Mouse (Mus musculus) limb, embryonic 14.5 days (tissue): ENCODE measurements around the gene Hdac9. TPM values are rescaled to one million over a fixed set of nuclear protein-coding genes. Genes with fewer than 3 reads are reported as not detected.
"Not testable (repeated sequence)": the region's sequence is repeated elsewhere in the genome, so short reads cannot be mapped to it uniquely, and the experiment has no call there.

ENCODE experiments used
- ATAC-seq: fragments of 200-750 bp; cut with Nextera tagmentation; 2 replicates; pipeline ENCODE4 v1.8.0; 2017; ENCODE audit warnings: low read depth, moderate number of reproducible peaks, moderate TSS enrichment; ENCODE audit not compliant: low FRiP score
- DNase-seq: peaks from one replicate; pipeline ENCODE4 v3.0.0-alpha.2; 2015; ENCODE audit warnings: low spot score
- H3K27ac ChIP-seq: fragments of 300-500 bp; sonication (generic); replicated peaks from 2 replicates; pipeline ENCODE4 v1.5.1; 2014; ENCODE audit warnings: low read depth, mild to moderate bottlenecking, low read length, moderate library complexity, mixed read lengths
- H3K27me3 ChIP-seq: fragments of 300-500 bp; sonication (generic); 2 replicates; pipeline ENCODE4 v1.6.1; 2014; ENCODE audit warnings: low read length, mixed read lengths; ENCODE audit not compliant: control insufficient read depth, insufficient read depth
- H3K36me3 ChIP-seq: fragments of 300-500 bp; sonication (generic); 2 replicates; pipeline ENCODE4 v1.6.1; 2014; ENCODE audit warnings: mild to moderate bottlenecking, low read length, moderate library complexity, mixed read lengths; ENCODE audit not compliant: control insufficient read depth, insufficient read depth
- H3K4me1 ChIP-seq: fragments of 300-500 bp; sonication (generic); 2 replicates; pipeline ENCODE4 v1.6.1; 2014; ENCODE audit warnings: antibody characterized with exemption, low read length, mixed read lengths; ENCODE audit not compliant: control insufficient read depth, insufficient read depth
- H3K4me2 ChIP-seq: fragments of 300-500 bp; sonication (generic); replicated peaks from 2 replicates; pipeline ENCODE4 v1.6.1; 2014; ENCODE audit warnings: low read depth, mild to moderate bottlenecking, low read length, moderate library complexity; ENCODE audit not compliant: severe bottlenecking
- H3K4me3 ChIP-seq: fragments of 300-500 bp; sonication (generic); replicated peaks from 2 replicates; pipeline ENCODE4 v1.5.1; 2014; ENCODE audit warnings: low read length
- H3K9ac ChIP-seq: fragments of 300-500 bp; sonication (generic); 2 replicates; pipeline ENCODE4 v1.6.1; 2014; ENCODE audit warnings: mild to moderate bottlenecking, low read depth, low read length, moderate library complexity; ENCODE audit not compliant: severe bottlenecking
- H3K9me3 ChIP-seq: fragments of 300-500 bp; sonication (generic); 2 replicates; pipeline ENCODE4 v1.6.1; 2016; ENCODE audit warnings: low read length; ENCODE audit not compliant: control insufficient read depth
- POLR2A ChIP-seq: fragments of 200-500 bp; IDR thresholded peaks from 2 replicates; pipeline ENCODE4 v1.8.0; 2012; ENCODE audit warnings: inconsistent platforms, mild to moderate bottlenecking, moderate library complexity, borderline replicate concordance; ENCODE audit not compliant: insufficient read depth, insufficient read length; ENCODE audit errors: extremely low read depth
- WGBS: fragments of 180-500 bp; shearing (Covaris S2); extraction: QIAGEN DNeasy Blood & Tissue Kit; methylation state at CpG from one replicate; pipeline ENCODE4 v1.1.7; 2014; 5-methylcytosine and 5-hydroxymethylcytosine counted together
- polyA plus RNA-seq, 2 experiments: library from polyadenylated mRNA; depleted of rRNA in 1 of 2; stranded (reverse) in 1 of 2; unstranded in 1 of 2; fragments of >200 nt; fragmentation: Nextera tagmentation in 1 of 2; extraction: Ambion mirVana in 1 of 2; gene quantifications; 2 replicates each; pipeline versions ENCODE4 v1.2.1 to v1.2.3; 2012 to 2014

The Hdac9 gene
- polyA plus RNA-seq, 2 experiments, result 7.8 to 9.7 TPM

- Histone ChIP-seq H3K27me3 (no peaks in the 10 kb centered on the region), H3K27ac (no peak overlapping the region), H3K9ac (no peak overlapping the region), H3K4me3 (no peak overlapping the region), H3K36me3 (no peaks in the 10 kb centered on the region), H3K9me3 (no peaks in the 10 kb centered on the region), H3K4me1 (no peaks in the 10 kb centered on the region), H3K4me2 (no peak overlapping the region)
- 73% methylated on average over 3 of the region's 3 CpGs for WGBS
- no peak for TF ChIP-seq POLR2A
- DNase-seq, result no peak
- no peak for ATAC-seq
These were observed 864.9 kb downstream of the Hdac9 start for GRCm38 (mm10) chr12:34052036-34052435.

GRCm38 (mm10) chr12:34051112-34051511 lies 865.8 kb downstream of the Hdac9 start:
- ATAC-seq (no peak), DNase-seq (no peak)
- no peaks in the 10 kb centered on the region for H3K9me3 ChIP-seq
- H3K9ac ChIP-seq, result no peak overlapping the region
- 48% methylated on average over 7 of the region's 7 CpGs for WGBS
- H3K27me3 ChIP-seq, result no peaks in the 10 kb centered on the region
- H3K36me3 ChIP-seq, result no peaks in the 10 kb centered on the region
- H3K27ac ChIP-seq, result no peak overlapping the region
- no peaks in the 10 kb centered on the region for H3K4me1 ChIP-seq
- no peak overlapping the region for H3K4me3 ChIP-seq
- no peak for TF ChIP-seq POLR2A
- H3K4me2 ChIP-seq, result no peak overlapping the region

- no peak overlapping the region for H3K4me2 ChIP-seq
- no peaks in the 10 kb centered on the region for H3K36me3 ChIP-seq
- no peaks in the 10 kb centered on the region for H3K4me1 ChIP-seq
- no peaks in the 10 kb centered on the region for H3K27me3 ChIP-seq
- ATAC-seq, result no peak
- WGBS, result 82% methylated on average over 6 of the region's 6 CpGs
- no peak for DNase-seq
- TF ChIP-seq POLR2A, result no peak
- H3K27ac ChIP-seq, result no peak overlapping the region
- H3K4me3 ChIP-seq, result no peak overlapping the region
- no peaks in the 10 kb centered on the region for H3K9me3 ChIP-seq
- no peak overlapping the region for H3K9ac ChIP-seq
These were observed 875.9 kb downstream of the Hdac9 start for GRCm38 (mm10) chr12:34040949-34041348.

- 68% methylated on average over 7 of the region's 7 CpGs for WGBS
- TF ChIP-seq POLR2A, result no peak
- no peak for DNase-seq
- ATAC-seq, result no peak
- H3K27me3 ChIP-seq, result no peaks in the 10 kb centered on the region
- H3K4me3 ChIP-seq, result no peak overlapping the region
- H3K4me1 ChIP-seq, result no peaks in the 10 kb centered on the region
- no peaks in the 10 kb centered on the region for H3K36me3 ChIP-seq
- H3K9me3 ChIP-seq, result no peaks in the 10 kb centered on the region
- H3K9ac ChIP-seq, result no peak overlapping the region
- H3K27ac ChIP-seq, result no peak overlapping the region; the same call in 1 of the 2 replicates
- H3K4me2 ChIP-seq, result no peak overlapping the region
These were observed 876.8 kb downstream of the Hdac9 start for GRCm38 (mm10) chr12:34040061-34040460.

- not testable (repeated sequence) for H3K4me1 ChIP-seq, H3K36me3 ChIP-seq, H3K27ac ChIP-seq, DNase-seq, ATAC-seq, H3K4me3 ChIP-seq, H3K4me2 ChIP-seq, H3K27me3 ChIP-seq, H3K9me3 ChIP-seq, H3K9ac ChIP-seq
- 97% methylated on average over 1 of the region's 1 CpGs for WGBS
These were observed 907.1 kb downstream of the Hdac9 start for GRCm38 (mm10) chr12:34009796-34010195.

Other genes with a start within 250 kb of the Hdac9 start
- not detected in 2 replicates for gene Prps1l1, start 67.7 kb upstream of the Hdac9 start, polyA plus RNA-seq (2012; rRNA removed)
- not detected in 2 replicates for gene Prps1l1, start 67.7 kb upstream of the Hdac9 start, polyA plus RNA-seq (2014; fragmentation: Nextera tagmentation; extraction: Ambion mirVana)
- 9.9 and 10.6 TPM in 2 replicates for gene Snx13, start 130.1 kb upstream of the Hdac9 start, polyA plus RNA-seq (2012; rRNA removed)
- gene Snx13, start 130.1 kb upstream of the Hdac9 start, polyA plus RNA-seq (2014; fragmentation: Nextera tagmentation; extraction: Ambion mirVana), result 25.4 and 28.0 TPM in 2 replicates